Mouse (Mus musculus) cortical plate, adult 2 months (tissue): Measurements from ENCODE around the gene Astl.

ENCODE experiments used
- CTCF ChIP-seq: fragments of 200-500 bp; IDR thresholded peaks from 2 replicates; pipeline ENCODE4 v1.5.1; 2011; ENCODE audit warnings: mild to moderate bottlenecking, control low read depth, low read length; ENCODE audit not compliant: insufficient read depth; ENCODE audit errors: extremely low read depth
- POLR2A ChIP-seq: fragments of 200-500 bp; IDR thresholded peaks from 2 replicates; pipeline ENCODE4 v1.6.1; 2011; ENCODE audit warnings: mild to moderate bottlenecking, low read length, control low read depth; ENCODE audit not compliant: insufficient read depth; ENCODE audit errors: extremely low read depth

- TF ChIP-seq CTCF (no peak), POLR2A (no peak)
Observed at GRCm38 (mm10) chr2:127336497-127336832, 2.0 kb upstream of the Astl start.
